Mouse (Mus musculus) heart, embryonic 10.5 days (tissue): ENCODE data around the gene Il21r. TPM values are rescaled to one million over a fixed set of nuclear protein-coding genes. Genes with fewer than 3 reads are reported as not detected.

ENCODE experiments used
- DNase-seq: peaks from one replicate; pipeline ENCODE4 v3.0.0-alpha.2; 2017; ENCODE audit warnings: low spot score
- H3K27ac ChIP-seq: fragments of 300-500 bp; sonication (generic); 2 replicates; pipeline ENCODE4 v1.5.1; 2016; ENCODE audit warnings: mild to moderate bottlenecking
- H3K27me3 ChIP-seq: fragments of 300-500 bp; sonication (generic); 2 replicates; pipeline ENCODE4 v1.6.1; 2016; ENCODE audit warnings: mild to moderate bottlenecking; ENCODE audit not compliant: poor library complexity, insufficient read depth, severe bottlenecking
- H3K36me3 ChIP-seq: fragments of 300-500 bp; sonication (generic); 2 replicates; pipeline ENCODE4 v1.6.1; 2016; ENCODE audit warnings: mild to moderate bottlenecking, moderate library complexity
- H3K4me1 ChIP-seq: fragments of 300-500 bp; sonication (generic); 2 replicates; pipeline ENCODE4 v1.6.1; 2016; ENCODE audit warnings: mild to moderate bottlenecking
- H3K4me3 ChIP-seq: fragments of 300-500 bp; sonication (generic); 2 replicates; pipeline ENCODE4 v1.5.1; 2016; ENCODE audit warnings: mild to moderate bottlenecking, moderate library complexity
- H3K9me3 ChIP-seq: fragments of 300-500 bp; sonication (generic); 2 replicates; pipeline ENCODE4 v1.6.1; 2016; ENCODE audit warnings: mild to moderate bottlenecking, moderate library complexity
- WGBS: fragments of 180-500 bp; shearing (Covaris S2); methylation state at CpG from one replicate; pipeline ENCODE4 v1.1.7; 2016; 5-methylcytosine and 5-hydroxymethylcytosine counted together
- polyA plus RNA-seq: library from polyadenylated mRNA; unstranded; fragments of >200 nt; fragmentation: Nextera tagmentation; extraction: Ambion mirVana; gene quantifications from 2 replicates; pipeline ENCODE4 v1.2.1, GENCODE M21; 2016

Il21r gene
- polyA plus RNA-seq, 1 experiment from 2014 or later = 0.11 TPM

DNA sequence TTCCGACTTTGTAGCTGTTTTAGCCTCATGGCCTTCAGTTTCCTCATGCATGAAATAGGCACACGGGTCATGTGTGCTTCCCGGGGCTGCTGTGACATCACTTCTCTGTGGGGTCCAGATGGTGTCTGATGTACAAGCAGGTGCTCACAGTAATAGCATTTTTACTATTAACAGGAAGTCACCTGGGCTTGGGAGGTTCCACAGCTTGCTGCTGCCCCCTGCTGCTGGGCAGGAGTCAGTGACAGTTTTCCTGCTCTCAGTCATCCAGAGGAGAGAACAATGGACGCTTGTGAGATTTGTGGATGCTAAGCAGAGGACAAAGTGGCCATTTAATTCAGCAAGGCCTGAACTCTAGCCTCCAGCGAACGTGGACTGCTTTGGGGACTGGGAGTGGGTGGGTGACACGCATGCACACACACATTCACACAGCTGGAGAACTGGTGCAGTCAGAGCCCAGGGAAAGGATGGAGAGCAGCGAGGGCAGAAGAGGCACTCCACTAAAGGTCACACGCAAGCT lies 35.7 kb downstream of the Il21r start:
- peaks cover 50% of the 10 kb centered on the region for H3K36me3 ChIP-seq
- H3K27me3 ChIP-seq = no peaks in the 10 kb centered on the region
- WGBS = 48% methylated on average over 9 of the region's 9 CpGs
- DNase-seq = no peak
- H3K9me3 ChIP-seq = no peaks in the 10 kb centered on the region
- H3K27ac ChIP-seq = peak overlapping the region; percentile 30; the same call in 1 of the 2 replicates
- no peak overlapping the region for H3K4me3 ChIP-seq
- H3K4me1 ChIP-seq = peaks cover 22% of the 10 kb centered on the region

DNA sequence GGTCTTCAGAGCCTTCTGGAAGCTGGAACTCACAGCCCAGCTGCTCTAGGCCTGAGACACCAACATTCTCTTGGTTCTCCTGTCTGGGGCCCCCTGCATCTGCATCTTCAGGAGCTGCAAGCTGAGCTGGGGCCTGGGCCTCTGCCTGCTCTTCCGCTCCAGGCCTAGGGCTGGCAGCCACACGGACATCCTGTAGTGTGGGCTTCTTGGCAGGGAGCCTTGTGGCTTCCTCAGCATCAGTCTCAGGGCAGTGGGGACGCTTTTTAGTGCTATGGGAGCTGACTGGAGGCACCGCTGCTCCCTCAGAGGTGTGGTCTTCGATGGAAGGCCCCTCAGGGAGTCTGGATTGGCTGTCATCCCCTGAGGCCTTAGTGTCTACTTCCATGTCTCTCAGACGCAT lies 40.7 kb downstream of the Il21r start:
- WGBS = 92% methylated on average over 6 of the region's 6 CpGs

DNA sequence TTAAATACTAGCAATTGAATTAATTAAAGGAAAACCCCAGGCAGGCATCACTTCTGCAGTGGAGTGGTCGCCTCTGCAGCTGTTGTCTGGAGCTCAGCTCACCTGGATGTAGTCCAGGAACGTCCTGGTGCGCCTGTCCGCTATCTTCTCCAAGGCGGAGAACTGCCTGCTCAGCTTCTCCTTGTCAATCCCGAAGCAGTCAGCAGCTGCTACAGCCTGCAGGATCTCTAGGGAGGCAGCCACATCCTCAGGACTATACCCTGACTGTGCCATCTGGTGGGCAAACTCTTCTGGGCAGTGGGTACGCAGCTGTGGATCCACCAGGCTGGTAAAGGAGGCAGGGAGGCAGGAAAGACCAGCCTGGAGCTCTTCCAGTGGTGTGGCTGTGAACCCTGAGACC lies 42.2 kb downstream of the Il21r start:
- Histone ChIP-seq H3K27ac (no peak overlapping the region), H3K4me3 (no peak overlapping the region), H3K27me3 (no peaks in the 10 kb centered on the region), H3K36me3 (peaks cover 100% of the 10 kb centered on the region), H3K4me1 (peaks cover 9% of the 10 kb centered on the region; the same call in 1 of the 2 replicates), H3K9me3 (no peaks in the 10 kb centered on the region)
- no peak for DNase-seq
- WGBS = 90% methylated on average over 7 of the region's 7 CpGs

More for the DNA sequence above, 40.7 kb downstream of the Il21r start:
- no peak for DNase-seq
- Histone ChIP-seq H3K27ac (no peak overlapping the region), H3K4me1 (peaks cover 9% of the 10 kb centered on the region; the same call in 1 of the 2 replicates), H3K36me3 (peaks cover 99% of the 10 kb centered on the region), H3K4me3 (no peak overlapping the region), H3K27me3 (no peaks in the 10 kb centered on the region), H3K9me3 (no peaks in the 10 kb centered on the region)

DNA sequence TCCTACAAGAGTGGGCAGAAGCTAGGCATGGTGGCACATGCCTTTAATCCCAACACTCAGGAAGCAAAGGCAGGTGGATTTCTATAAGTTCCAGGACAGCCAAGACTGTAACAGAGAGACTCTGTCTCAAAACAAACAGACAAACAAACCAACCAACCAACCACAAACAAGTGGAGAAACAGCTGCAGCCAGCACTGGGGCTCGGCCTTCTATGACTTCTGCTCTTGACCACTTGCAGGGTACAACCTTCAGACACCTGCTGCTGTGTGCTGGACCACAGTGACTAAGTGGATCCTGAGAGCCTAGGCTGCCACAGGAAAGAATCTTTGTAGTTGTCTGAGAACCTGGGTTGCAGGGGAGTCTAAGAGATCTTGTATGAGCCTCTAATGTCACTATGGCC lies 45.8 kb downstream of the Il21r start:
- no peaks in the 10 kb centered on the region for H3K9me3 ChIP-seq
- H3K4me1 ChIP-seq = no peaks in the 10 kb centered on the region
- no peak for DNase-seq
- WGBS = 90% methylated on average over 1 of the region's 1 CpGs
- no peak overlapping the region for H3K27ac ChIP-seq
- peaks cover 100% of the 10 kb centered on the region for H3K36me3 ChIP-seq
- no peak overlapping the region for H3K4me3 ChIP-seq
- no peaks in the 10 kb centered on the region for H3K27me3 ChIP-seq

DNA sequence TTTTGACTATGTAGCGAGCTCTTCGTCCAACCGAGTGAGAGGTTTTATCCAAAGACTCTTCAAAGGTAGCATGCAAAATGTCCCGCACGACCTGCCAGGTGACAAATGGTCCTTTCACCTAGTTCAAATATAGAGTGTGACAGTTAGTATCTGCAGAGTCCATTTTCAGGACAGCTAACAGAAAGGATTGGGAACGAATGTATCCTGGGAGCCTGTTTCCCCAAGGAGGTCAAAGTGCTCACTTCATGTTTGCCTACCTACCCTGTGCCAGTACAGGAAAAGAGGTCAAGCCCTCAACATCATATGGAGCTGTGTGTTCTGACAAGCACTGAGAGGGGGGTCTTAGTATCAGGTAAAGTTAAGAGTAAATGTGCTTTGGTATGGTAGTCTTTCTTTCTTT lies 54.3 kb downstream of the Il21r start:
- Histone ChIP-seq H3K36me3 (peaks cover 100% of the 10 kb centered on the region), H3K27me3 (no peaks in the 10 kb centered on the region), H3K4me3 (no peak overlapping the region), H3K9me3 (no peaks in the 10 kb centered on the region), H3K4me1 (no peaks in the 10 kb centered on the region), H3K27ac (no peak overlapping the region)
- 93% methylated on average over 6 of the region's 6 CpGs for WGBS
- DNase-seq = no peak

DNA sequence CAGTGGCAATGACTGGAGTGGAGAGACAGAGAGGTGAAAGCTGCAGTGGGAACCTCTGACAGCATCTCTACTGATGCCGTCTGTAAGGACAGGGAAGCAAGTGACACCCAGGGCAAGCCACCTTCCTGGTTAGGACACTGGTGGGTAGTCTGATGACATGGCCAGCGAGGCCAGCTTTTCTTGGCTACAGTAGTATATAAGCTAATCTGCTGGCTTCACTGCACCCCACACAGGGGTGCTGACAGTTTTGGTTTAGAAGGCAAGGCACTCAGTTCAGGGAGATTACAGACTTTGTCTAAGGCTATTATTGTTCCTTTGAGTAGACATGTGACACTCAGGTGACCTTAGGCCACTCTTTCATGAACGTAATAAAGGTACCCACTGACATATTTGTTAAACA lies 60.4 kb downstream of the Il21r start:
- H3K4me3 ChIP-seq = no peak overlapping the region
- 78% methylated on average over 3 of the region's 3 CpGs for WGBS
- no peaks in the 10 kb centered on the region for H3K4me1 ChIP-seq
- peaks cover 100% of the 10 kb centered on the region for H3K36me3 ChIP-seq
- H3K9me3 ChIP-seq = no peaks in the 10 kb centered on the region
- no peaks in the 10 kb centered on the region for H3K27me3 ChIP-seq
- DNase-seq = no peak
- H3K27ac ChIP-seq = no peak overlapping the region

DNA sequence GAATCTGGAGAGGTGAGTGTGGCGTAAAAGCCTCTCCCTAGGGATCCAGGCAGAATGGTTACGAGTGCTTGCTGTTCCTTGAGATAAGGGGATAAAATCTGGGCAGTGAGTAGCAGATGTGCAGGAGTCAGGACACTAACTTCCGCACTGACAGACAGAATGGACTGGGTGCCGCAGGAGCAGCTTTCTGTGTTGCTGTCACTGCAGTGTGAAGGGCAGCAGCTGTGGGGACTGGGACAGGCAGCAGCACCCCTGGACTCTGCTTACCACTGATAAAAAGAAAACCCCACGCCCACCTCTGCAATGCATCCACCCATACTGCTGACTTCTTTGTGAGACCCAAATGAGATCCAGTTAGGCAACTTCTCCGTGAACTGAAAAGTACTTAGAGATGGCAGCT lies 67.6 kb downstream of the Il21r start:
- Histone ChIP-seq H3K4me1 (no peaks in the 10 kb centered on the region), H3K9me3 (no peaks in the 10 kb centered on the region), H3K27ac (no peak overlapping the region), H3K4me3 (no peak overlapping the region), H3K36me3 (peaks cover 99% of the 10 kb centered on the region), H3K27me3 (no peaks in the 10 kb centered on the region)
- 70% methylated on average over 6 of the region's 6 CpGs for WGBS
- DNase-seq = no peak

DNA sequence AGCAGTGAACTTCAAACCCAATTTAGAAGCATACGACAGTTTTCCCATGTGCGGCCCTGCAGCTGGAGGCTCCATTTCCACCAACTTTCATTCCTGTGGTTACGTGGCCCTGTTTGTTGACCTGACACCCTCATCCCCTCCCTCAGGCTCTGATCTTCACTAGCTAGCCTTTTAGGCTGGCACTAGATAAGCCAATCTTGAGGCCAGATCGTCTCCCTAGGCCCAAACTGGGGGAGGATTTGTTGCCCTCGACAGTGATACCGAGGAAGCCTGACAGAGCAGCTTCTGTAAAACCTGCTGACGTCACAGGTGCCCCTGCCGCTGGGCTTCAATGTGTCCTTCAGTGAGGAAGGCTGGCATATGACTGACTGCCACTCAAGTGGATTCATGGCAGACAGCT lies 68.2 kb downstream of the Il21r start:
- H3K27ac ChIP-seq = no peak overlapping the region
- H3K4me1 ChIP-seq = no peaks in the 10 kb centered on the region
- WGBS = 84% methylated on average over 8 of the region's 8 CpGs
- H3K36me3 ChIP-seq = peaks cover 99% of the 10 kb centered on the region
- H3K9me3 ChIP-seq = no peaks in the 10 kb centered on the region
- H3K27me3 ChIP-seq = no peaks in the 10 kb centered on the region
- no peak for DNase-seq
- H3K4me3 ChIP-seq = no peak overlapping the region

DNA sequence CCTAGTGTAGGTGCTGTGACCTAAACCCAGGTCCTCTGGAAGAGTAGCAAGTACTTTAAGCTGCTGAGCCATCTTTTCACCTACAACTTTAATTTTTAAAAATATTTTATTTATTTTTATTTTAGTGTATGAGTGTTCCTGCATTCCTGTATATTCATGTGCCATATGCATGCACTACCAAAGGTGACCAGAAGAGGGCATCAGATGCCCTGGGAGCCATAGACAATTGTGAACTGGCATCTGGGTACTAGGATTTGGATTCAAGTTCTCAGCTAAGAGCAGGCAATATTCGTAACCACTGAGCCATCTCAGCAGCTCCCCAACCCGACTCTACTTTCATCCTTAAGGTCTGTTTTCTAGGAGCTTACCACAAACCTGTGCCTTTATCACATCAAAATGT lies 71.7 kb downstream of the Il21r start:
- no peaks in the 10 kb centered on the region for H3K9me3 ChIP-seq
- H3K27me3 ChIP-seq = no peaks in the 10 kb centered on the region
- no peak overlapping the region for H3K4me3 ChIP-seq
- 82% methylated on average over 2 of the region's 2 CpGs for WGBS
- DNase-seq = peak; percentile 74
- no peaks in the 10 kb centered on the region for H3K4me1 ChIP-seq
- peaks cover 99% of the 10 kb centered on the region for H3K36me3 ChIP-seq
- H3K27ac ChIP-seq = no peak overlapping the region

DNA sequence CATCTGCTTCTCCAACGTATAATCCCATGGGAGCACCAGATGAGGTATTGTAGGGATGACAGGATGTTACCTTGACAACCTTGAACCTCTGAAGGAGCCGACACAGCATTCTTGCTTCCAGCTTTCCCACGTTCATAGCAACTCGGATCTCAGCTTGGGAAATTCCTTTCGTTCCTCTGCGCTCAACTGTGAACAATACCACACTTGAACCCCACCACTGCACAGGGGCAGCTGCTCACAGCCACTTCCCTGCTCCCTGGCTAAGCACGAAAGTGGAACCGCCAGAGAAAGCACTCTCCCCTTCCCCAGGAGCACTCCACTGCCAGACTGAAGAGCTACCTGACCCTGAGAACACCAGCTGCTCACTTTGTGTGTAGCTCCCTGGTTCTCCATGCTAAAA lies 75.5 kb downstream of the Il21r start:
- no peak overlapping the region for H3K4me3 ChIP-seq
- 86% methylated on average over 8 of the region's 8 CpGs for WGBS
- H3K27me3 ChIP-seq = no peaks in the 10 kb centered on the region
- H3K27ac ChIP-seq = no peak overlapping the region
- H3K4me1 ChIP-seq = no peaks in the 10 kb centered on the region
- no peaks in the 10 kb centered on the region for H3K9me3 ChIP-seq
- H3K36me3 ChIP-seq = peaks cover 95% of the 10 kb centered on the region
- DNase-seq = no peak

DNA sequence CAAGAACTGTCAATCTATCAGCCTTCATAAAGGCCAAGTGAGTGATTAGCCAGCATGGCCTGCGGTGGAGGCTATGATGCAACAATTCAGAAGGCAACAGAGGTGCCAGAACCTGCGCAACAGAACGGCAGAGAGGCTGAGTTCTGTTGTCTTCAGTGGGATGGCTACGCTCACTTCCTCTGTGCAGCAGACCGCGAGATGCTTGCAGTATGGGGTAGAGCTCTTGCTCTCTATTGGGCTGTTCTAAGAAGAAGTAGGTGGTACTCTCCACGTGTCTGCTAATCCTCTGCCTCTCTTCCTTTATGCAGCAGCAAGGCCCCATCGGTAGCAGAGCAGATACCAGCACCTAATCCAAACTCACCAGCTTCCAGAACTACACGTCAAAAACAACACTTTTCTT lies 76.7 kb downstream of the Il21r start:
- no peak for DNase-seq
- H3K27me3 ChIP-seq = no peaks in the 10 kb centered on the region
- H3K9me3 ChIP-seq = no peaks in the 10 kb centered on the region
- H3K4me3 ChIP-seq = no peak overlapping the region
- H3K36me3 ChIP-seq = peaks cover 90% of the 10 kb centered on the region
- 91% methylated on average over 9 of the region's 9 CpGs for WGBS
- no peaks in the 10 kb centered on the region for H3K4me1 ChIP-seq
- no peak overlapping the region for H3K27ac ChIP-seq

Other genes starting within 250 kb of the Il21r start
- gene Kdm8, start 158.8 kb upstream of the Il21r start, polyA plus RNA-seq = 10.8 and 11.6 TPM in 2 replicates
- 122 and 123 TPM in 2 replicates for gene Nsmce1, start 111.8 kb upstream of the Il21r start, polyA plus RNA-seq
- gene Il4ra, start 51.3 kb upstream of the Il21r start, polyA plus RNA-seq = 2.2 and 3.4 TPM in 2 replicates
- 36.2 and 43.6 TPM in 2 replicates for gene Gtf3c1, start 104.4 kb downstream of the Il21r start, polyA plus RNA-seq
- 9.2 and 11.1 TPM in 2 replicates for gene D430042O09Rik, start 104.5 kb downstream of the Il21r start, polyA plus RNA-seq